Mouse (Mus musculus) ovary, adult 10 weeks (tissue): ENCODE measurements around the gene Pcbd2. TPM values are rescaled to one million over a fixed set of nuclear protein-coding genes. Genes with fewer than 3 reads are reported as not detected.

ENCODE experiments used
- polyA plus RNA-seq: library from polyadenylated mRNA; stranded (reverse); fragments of 350-450 nt; fragmentation: Illumina TruSeq; extraction: RNeasy Lipid Tissue Mini Kit (QIAGEN cat#74804); gene quantifications from one replicate; pipeline ENCODE4 v1.2.3, GENCODE M21; 2014

Pcbd2 gene
- 14.5 TPM for polyA plus RNA-seq

DNA sequence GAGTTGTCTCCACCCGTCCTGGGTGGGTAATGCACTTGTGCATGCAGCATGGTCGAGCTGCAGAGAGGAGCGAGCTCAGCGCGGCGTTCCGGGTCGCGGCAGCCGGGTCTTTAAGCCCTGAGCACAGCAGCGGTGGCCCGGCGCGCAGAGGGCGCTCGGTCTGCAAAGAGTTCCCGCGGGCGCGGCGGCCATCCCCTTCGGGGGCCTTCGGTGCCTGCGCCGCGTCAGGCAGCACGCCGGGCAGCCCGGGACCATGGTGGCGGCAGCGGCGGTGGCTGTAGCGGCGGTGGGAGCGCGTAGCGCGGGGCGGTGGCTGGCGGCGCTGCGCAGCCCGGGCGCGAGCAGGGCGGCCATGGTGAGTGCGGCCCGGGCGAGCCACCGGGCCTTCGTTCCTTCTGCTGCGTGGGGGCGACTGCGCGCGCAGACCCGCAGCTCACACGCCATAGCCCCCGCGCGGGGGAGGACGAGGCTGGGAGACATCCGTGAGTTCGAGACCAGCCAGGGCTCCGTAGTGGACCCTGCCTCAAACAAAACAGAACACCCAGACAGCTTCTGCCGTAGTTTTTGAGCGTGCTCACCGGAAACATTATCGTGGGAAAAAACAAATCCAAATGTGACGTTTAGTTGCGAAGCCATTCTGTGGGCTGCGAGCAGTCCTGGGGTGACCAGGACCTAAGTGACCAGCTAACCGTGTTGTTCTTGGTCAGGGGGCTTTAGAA, at the start of gene Pcbd2:
Pcbd2 (plus strand) TSS at position 249 of the 719 bp plus-strand sequence.

DNA sequence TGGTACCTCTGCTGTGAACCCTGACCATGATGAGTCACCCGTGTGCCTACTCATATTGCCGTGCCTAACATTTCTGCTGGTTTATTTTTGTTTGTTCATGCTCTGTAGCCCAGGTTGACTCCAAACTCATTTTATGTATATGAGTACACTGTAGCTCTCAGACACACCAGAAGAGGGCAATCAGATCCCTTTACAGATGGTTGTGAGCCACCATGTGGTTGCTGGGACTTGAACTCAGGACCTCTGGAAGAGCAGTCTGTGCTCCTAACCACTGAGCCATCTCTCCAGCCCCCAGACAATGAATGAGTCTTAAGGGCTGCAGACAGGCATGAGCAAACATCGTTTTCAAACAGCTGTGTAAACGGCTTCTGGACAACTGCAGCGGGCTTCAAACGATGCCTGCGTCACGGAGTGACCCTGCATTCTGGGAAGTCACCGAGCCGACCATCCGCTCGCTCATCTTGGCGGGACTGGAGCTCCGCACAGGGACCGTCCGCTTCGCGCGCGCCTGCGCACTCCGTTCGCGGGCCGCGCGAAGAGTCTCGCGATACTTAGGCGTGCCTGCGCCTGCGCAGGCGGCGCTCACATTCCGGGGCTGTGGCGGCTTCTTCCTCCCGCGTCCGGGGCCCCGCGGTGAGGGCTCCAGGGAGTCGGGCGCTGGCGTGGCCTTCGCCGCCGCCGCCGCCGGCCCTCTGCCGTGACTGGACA, 34.5 kb upstream of the Pcbd2 start, which contains the start of gene B230219D22Rik:
B230219D22Rik (plus strand) TSS at position 590 of the 708 bp plus-strand sequence.

DNA sequence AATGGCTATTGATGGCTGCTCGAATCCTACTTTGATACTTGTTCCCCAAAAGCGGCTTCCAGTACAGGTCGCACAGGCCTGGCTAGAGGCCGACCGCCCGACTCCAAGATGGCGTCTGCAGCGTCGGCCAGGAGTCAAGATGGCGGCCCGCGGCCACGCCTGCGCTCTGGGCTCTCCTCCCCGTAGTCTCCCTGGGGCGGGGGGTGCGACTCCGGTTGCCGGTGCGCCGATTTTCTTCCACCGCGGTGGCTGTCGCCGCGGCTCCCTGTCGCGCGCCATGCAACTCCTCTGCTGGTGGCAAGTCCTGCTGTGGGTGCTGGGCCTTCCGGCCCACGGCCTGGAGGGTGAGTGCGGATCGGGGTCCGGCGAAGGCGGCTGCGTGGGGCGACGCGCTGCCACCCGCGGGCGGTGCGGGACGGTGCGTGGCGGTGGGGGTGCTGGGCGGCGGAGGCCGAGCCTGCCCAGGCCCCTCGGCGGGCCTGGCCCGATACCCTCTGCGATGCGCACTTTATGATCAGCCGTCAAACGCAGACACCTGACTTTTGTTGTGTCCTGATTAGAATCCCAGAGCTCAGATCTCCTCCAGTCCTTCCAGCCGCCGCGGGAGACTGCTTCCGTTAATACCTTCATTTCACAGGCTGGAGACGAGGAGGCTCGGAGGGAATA, 12.5 kb upstream of the Pcbd2 start, which contains the start of gene Txndc15:
Txndc15 (plus strand) TSS at position 150 of the 666 bp plus-strand sequence.

DNA sequence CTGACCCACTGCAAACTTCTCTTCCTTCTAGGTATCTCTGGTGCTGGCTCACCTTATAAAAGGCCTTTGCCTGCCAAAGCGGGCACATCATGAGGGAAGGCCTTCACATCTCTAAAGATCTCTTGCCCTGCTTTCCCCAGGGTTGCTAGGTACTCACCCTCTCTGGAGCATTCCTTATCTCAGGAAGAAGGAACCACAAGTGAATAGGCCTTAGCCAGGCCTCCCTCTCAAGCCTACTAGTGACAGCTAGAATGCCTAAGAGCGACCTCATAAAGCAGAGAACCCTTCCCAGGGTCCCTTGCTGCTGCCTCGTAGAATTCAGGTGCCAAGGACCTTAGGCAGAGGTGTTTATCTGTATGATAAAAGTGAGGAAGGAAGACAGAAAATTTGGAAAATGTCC, 57.1 kb downstream of the Pcbd2 start, which contains the start of gene Catsper3:
Catsper3 (plus strand) TSS at position 301 of the 400 bp plus-strand sequence.

Other genes with a start within 250 kb of the Pcbd2 start
- 3.1 TPM for gene Dbn1, start 239.3 kb upstream of the Pcbd2 start, polyA plus RNA-seq
- 0.43 TPM for gene Pdlim7, start 213.7 kb upstream of the Pcbd2 start, polyA plus RNA-seq
- gene Dok3, start 198.1 kb upstream of the Pcbd2 start, polyA plus RNA-seq, result not detected
- gene Ddx41, start 190.7 kb upstream of the Pcbd2 start, polyA plus RNA-seq, result 2.7 TPM
- gene Fam193b, start 156.2 kb upstream of the Pcbd2 start, polyA plus RNA-seq, result 4.6 TPM
- gene Tmed9, start 153.6 kb upstream of the Pcbd2 start, polyA plus RNA-seq, result 84.6 TPM
- 1.7 TPM for gene B4galt7, start 127.5 kb upstream of the Pcbd2 start, polyA plus RNA-seq
- gene Caml, start 104.4 kb upstream of the Pcbd2 start, polyA plus RNA-seq, result 59.7 TPM
- gene Ddx46, start 92.3 kb upstream of the Pcbd2 start, polyA plus RNA-seq, result 86.1 TPM
- gene B230219D22Rik, start 34.2 kb upstream of the Pcbd2 start, polyA plus RNA-seq, result 208 TPM
- gene Txndc15, start 12.7 kb upstream of the Pcbd2 start, polyA plus RNA-seq, result 112 TPM
- gene Catsper3, start 57.2 kb downstream of the Pcbd2 start, polyA plus RNA-seq, result not detected
- not detected for gene Pitx1, start 108.8 kb downstream of the Pcbd2 start, polyA plus RNA-seq